Mouse (Mus musculus): ENCODE measurements around the gene Necab2. TPM values are rescaled to one million over a fixed set of nuclear protein-coding genes. Genes with fewer than 3 reads are reported as not detected.

The Necab2 gene
- polyA plus RNA-seq, 1 experiment from 2014 or later: 48.3 TPM

DNA sequence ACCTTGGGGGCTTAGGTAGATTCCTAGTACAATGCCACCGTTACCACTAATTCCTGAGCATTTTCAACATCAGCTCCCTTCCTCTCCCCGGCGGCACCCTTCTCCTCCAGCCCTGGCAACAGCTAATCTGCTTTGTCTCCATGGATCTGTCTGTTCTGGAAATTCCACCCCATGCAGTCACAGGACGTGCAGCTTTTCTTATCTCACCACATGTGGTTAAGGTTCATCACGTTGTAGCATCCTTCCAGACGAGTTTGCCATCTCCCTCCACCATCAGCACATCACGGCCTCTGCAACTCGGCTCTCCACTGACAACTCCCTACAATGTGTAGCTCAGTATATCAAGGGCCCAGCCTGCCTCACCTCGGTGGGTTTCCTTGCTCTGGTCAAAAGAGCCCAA, 59.0 kb downstream of the Necab2 start:
- Histone ChIP-seq H3K27ac (replicated peaks) (no peak overlapping the region), H3K36me3 (peaks cover 24% of the 10 kb centered on the region), H3K4me2 (no peak overlapping the region), H3K9me3 (no peaks in the 10 kb centered on the region), H3K4me1 (replicated peaks) (no peaks in the 10 kb centered on the region), H3K27me3 (no peaks in the 10 kb centered on the region), H3K9ac (no peak overlapping the region), H3K4me3 (no peak overlapping the region)
- no peak for ATAC-seq (ENCODE audit: low FRiP score, low read depth)
- 47% methylated on average over 9 of the region's 9 CpGs for WGBS

DNA sequence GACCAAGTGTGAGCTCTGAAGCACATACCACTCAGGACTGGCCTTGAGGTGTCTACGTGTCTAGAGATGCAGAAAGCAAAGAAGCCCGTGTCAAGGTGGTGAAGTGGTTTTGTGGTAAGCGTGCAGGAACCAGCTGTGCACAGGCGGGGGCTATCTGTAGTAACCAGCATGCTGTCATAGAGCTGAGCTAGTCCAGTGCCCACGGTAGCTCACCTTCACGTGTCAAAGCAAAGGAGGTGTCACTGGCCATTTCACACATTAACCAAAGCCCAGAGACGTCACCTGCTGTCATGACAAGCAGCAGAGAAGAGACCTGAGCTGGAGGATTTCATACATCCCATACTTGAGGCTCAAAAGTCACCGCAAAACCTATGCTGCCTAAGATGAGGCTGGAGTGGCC, 59.6 kb downstream of the Necab2 start:
- ATAC-seq (ENCODE audit: low FRiP score, low read depth): no peak

GRCm38 (mm10) chr8:119510471-119510870, 64.0 kb downstream of the Necab2 start:
- 89% methylated on average over 9 of the region's 9 CpGs for WGBS
- Histone ChIP-seq H3K4me1 (replicated peaks) (no peaks in the 10 kb centered on the region), H3K9ac (no peak overlapping the region), H3K27me3 (no peaks in the 10 kb centered on the region), H3K4me3 (no peak overlapping the region), H3K4me2 (no peak overlapping the region), H3K36me3 (peaks cover 63% of the 10 kb centered on the region), H3K9me3 (no peaks in the 10 kb centered on the region), H3K27ac (replicated peaks) (no peak overlapping the region)
- no peak for ATAC-seq (ENCODE audit: low FRiP score, low read depth)

More for the DNA sequence above, 59.6 kb downstream of the Necab2 start:
- Histone ChIP-seq H3K4me3 (no peak overlapping the region), H3K9ac (no peak overlapping the region), H3K9me3 (no peaks in the 10 kb centered on the region), H3K4me2 (no peak overlapping the region), H3K27me3 (no peaks in the 10 kb centered on the region), H3K4me1 (replicated peaks) (no peaks in the 10 kb centered on the region), H3K36me3 (peaks cover 24% of the 10 kb centered on the region), H3K27ac (replicated peaks) (no peak overlapping the region)
- 87% methylated on average over 8 of the region's 8 CpGs for WGBS

GRCm38 (mm10) chr8:119511722-119512121, 65.2 kb downstream of the Necab2 start:
- no peak overlapping the region for H3K4me2 ChIP-seq
- H3K9me3 ChIP-seq: no peaks in the 10 kb centered on the region
- WGBS: 90% methylated on average over 7 of the region's 7 CpGs
- H3K36me3 ChIP-seq: peaks cover 68% of the 10 kb centered on the region
- no peak for ATAC-seq (ENCODE audit: low FRiP score, low read depth)
- no peak overlapping the region for H3K9ac ChIP-seq
- no peaks in the 10 kb centered on the region for H3K27me3 ChIP-seq
- H3K27ac ChIP-seq (replicated peaks): no peak overlapping the region
- H3K4me3 ChIP-seq: no peak overlapping the region
- H3K4me1 ChIP-seq (replicated peaks): no peaks in the 10 kb centered on the region; the same call in 1 of the 2 replicates

DNA sequence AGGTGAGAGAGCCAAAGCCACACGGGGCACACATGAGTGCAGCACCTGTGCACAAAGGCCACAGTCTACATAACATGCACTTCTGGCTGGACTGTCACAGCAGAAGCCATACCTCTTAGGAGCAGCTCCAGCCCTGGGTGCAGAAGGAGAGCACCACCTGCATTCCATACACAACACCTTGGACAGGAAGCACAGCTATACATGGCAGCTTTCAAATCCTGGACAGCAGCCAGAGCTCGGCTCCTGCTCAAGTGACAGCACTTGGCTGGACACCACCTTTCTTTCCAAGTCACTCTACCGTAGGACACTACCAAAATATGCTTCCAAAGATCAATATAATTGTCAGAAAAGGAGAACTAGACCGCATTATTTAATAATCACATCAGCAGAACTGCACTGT, 66.9 kb downstream of the Necab2 start:
- Histone ChIP-seq H3K4me2 (no peak overlapping the region), H3K27ac (replicated peaks) (no peak overlapping the region), H3K27me3 (no peaks in the 10 kb centered on the region), H3K9ac (no peak overlapping the region), H3K4me1 (replicated peaks) (no peaks in the 10 kb centered on the region; the same call in 1 of the 2 replicates), H3K4me3 (no peak overlapping the region), H3K9me3 (no peaks in the 10 kb centered on the region), H3K36me3 (peaks cover 79% of the 10 kb centered on the region)
- ATAC-seq (ENCODE audit: low FRiP score, low read depth): no peak
- 82% methylated on average over 4 of the region's 4 CpGs for WGBS

GRCm38 (mm10) chr8:119514940-119515339, 68.4 kb downstream of the Necab2 start:
- Histone ChIP-seq H3K4me2 (no peak overlapping the region), H3K36me3 (peaks cover 79% of the 10 kb centered on the region), H3K4me1 (replicated peaks) (no peaks in the 10 kb centered on the region; the same call in 1 of the 2 replicates), H3K27me3 (no peaks in the 10 kb centered on the region), H3K27ac (replicated peaks) (no peak overlapping the region), H3K9ac (no peak overlapping the region), H3K9me3 (no peaks in the 10 kb centered on the region), H3K4me3 (no peak overlapping the region)
- ATAC-seq (ENCODE audit: low FRiP score, low read depth): no peak
- 97% methylated on average over 3 of the region's 3 CpGs for WGBS

DNA sequence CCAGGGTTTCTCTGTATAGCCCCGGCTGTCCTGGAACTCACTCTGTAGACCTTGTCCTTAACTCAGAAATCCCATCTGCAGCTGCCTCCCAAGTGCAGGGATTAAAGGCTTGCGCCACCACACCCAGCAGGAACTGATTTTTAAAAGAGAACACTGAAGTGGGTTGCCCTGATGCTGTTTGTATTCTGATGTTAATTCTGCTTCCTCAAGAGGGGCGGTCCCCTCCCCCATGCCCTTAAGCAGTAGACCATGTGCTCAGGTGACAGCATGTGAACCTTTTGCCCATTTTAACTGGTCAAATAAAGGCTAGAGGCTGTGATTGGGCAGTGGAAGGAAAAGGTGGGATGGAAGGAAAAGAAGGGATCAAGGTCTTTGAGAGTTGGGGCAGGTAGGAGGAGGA, 69.2 kb downstream of the Necab2 start:
- Histone ChIP-seq H3K27ac (replicated peaks) (no peak overlapping the region), H3K4me1 (replicated peaks) (no peaks in the 10 kb centered on the region; the same call in 1 of the 2 replicates), H3K4me2 (no peak overlapping the region), H3K9ac (no peak overlapping the region), H3K4me3 (no peak overlapping the region), H3K9me3 (no peaks in the 10 kb centered on the region), H3K36me3 (peaks cover 82% of the 10 kb centered on the region), H3K27me3 (no peaks in the 10 kb centered on the region)
- 60% methylated on average over 3 of the region's 3 CpGs for WGBS
- ATAC-seq (ENCODE audit: low FRiP score, low read depth): no peak

DNA sequence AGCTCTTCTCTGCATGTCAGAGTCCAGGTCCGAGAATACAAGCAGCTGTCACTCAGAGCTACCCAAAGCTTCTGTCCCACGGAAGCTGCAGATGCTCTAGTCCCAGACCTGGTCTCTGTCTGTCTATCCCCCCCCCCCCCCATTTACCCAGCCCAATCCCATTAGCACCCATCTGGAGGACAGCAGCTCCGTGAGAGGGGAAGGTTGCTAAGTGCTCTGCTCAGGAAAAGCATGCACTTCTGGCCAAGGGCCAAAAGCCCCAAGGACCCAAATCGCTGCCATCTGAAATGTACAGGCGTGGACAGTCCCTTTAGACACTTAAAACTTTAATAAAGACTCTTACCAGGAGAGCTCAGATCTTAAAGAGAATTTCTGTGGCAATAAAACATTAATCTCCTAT, 70.2 kb downstream of the Necab2 start:
- H3K4me2 ChIP-seq: no peak overlapping the region
- 34% methylated on average over 5 of the region's 5 CpGs for WGBS
- no peaks in the 10 kb centered on the region; the same call in 1 of the 2 replicates for H3K4me1 ChIP-seq (replicated peaks)
- H3K27ac ChIP-seq (replicated peaks): no peak overlapping the region
- H3K27me3 ChIP-seq: no peaks in the 10 kb centered on the region
- ATAC-seq (ENCODE audit: low FRiP score, low read depth): peak; percentile 23; the same call in 1 of the 2 replicates
- peaks cover 86% of the 10 kb centered on the region for H3K36me3 ChIP-seq
- no peak overlapping the region for H3K9ac ChIP-seq
- H3K4me3 ChIP-seq: no peak overlapping the region
- no peaks in the 10 kb centered on the region for H3K9me3 ChIP-seq

DNA sequence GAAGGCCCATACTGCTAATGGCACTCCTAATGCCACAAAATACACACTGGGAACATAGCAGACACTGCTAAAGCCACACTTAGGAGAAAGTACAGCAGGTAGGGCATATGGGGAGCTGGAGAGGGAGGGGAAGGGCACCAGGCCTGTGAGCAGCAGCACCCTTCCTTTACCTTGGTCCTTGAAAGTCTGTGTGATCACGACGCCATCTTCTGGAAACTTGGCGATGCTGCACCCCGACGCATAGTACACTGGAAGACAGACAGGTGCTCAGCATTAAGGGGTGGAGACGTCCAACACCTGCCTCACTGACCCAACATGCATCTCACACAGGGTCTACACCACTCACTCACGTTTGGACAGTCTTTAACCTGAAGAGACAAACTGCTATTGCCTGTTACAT, 73.6 kb downstream of the Necab2 start:
- no peaks in the 10 kb centered on the region for H3K9me3 ChIP-seq
- H3K4me2 ChIP-seq: no peak overlapping the region
- no peak overlapping the region for H3K27ac ChIP-seq (replicated peaks)
- H3K36me3 ChIP-seq: peaks cover 81% of the 10 kb centered on the region
- ATAC-seq (ENCODE audit: low FRiP score, low read depth): no peak
- no peak overlapping the region for H3K9ac ChIP-seq
- H3K4me3 ChIP-seq: no peak overlapping the region
- H3K27me3 ChIP-seq: no peaks in the 10 kb centered on the region
- no peaks in the 10 kb centered on the region; the same call in 1 of the 2 replicates for H3K4me1 ChIP-seq (replicated peaks)
- WGBS: 70% methylated on average over 7 of the region's 7 CpGs

Other genes with a start within 250 kb of the Necab2 start
- gene Hsbp1, start 102.2 kb upstream of the Necab2 start, polyA plus RNA-seq (2015; fragmentation: Nextera tagmentation; extraction: Ambion mirVana): 757 and 781 TPM in 2 replicates
- gene Mlycd, start 51.8 kb upstream of the Necab2 start, polyA plus RNA-seq (2015; fragmentation: Nextera tagmentation; extraction: Ambion mirVana): 16.8 and 18.5 TPM in 2 replicates
- 0.38 TPM in 2 replicates for gene Osgin1, start 12.6 kb upstream of the Necab2 start, polyA plus RNA-seq (2015; fragmentation: Nextera tagmentation; extraction: Ambion mirVana)
- gene Slc38a8, start 55.0 kb downstream of the Necab2 start, polyA plus RNA-seq (2015; fragmentation: Nextera tagmentation; extraction: Ambion mirVana): 0.13 and 0.22 TPM in 2 replicates
- 50.7 and 54.0 TPM in 2 replicates for gene Mbtps1, start 112.0 kb downstream of the Necab2 start, polyA plus RNA-seq (2015; fragmentation: Nextera tagmentation; extraction: Ambion mirVana)
- gene Hsdl1, start 128.5 kb downstream of the Necab2 start, polyA plus RNA-seq (2015; fragmentation: Nextera tagmentation; extraction: Ambion mirVana): 153 and 162 TPM in 2 replicates
- 0.35 and 0.74 TPM in 2 replicates for gene Dnaaf1, start 128.5 kb downstream of the Necab2 start, polyA plus RNA-seq (2015; fragmentation: Nextera tagmentation; extraction: Ambion mirVana)
- gene Taf1c, start 158.5 kb downstream of the Necab2 start, polyA plus RNA-seq (2015; fragmentation: Nextera tagmentation; extraction: Ambion mirVana): 14.1 and 14.7 TPM in 2 replicates
- gene Adad2, start 166.0 kb downstream of the Necab2 start, polyA plus RNA-seq (2015; fragmentation: Nextera tagmentation; extraction: Ambion mirVana): 0.10 and 0.34 TPM in 2 replicates
- gene Kcng4, start 189.0 kb downstream of the Necab2 start, polyA plus RNA-seq (2015; fragmentation: Nextera tagmentation; extraction: Ambion mirVana): 0.10 and 0.13 TPM in 2 replicates
- gene Wfdc1, start 219.6 kb downstream of the Necab2 start, polyA plus RNA-seq (2015; fragmentation: Nextera tagmentation; extraction: Ambion mirVana): 6.1 and 6.6 TPM in 2 replicates

Measured in hindbrain, embryonic 15.5 days (tissue).